Mouse (Mus musculus) intestine, embryonic 14.5 days (tissue): ENCODE measurements at regions not wholly inside any gene's neighbourhood (a gene's known extent, or its start where the extent isn't known, plus 50 kb on each side); places are given as distances from the start of the nearest gene placed in this dataset.
A peak's percentile ranks its signal among the peaks of the same experiment; 100 is the strongest.

ENCODE experiments used
- ATAC-seq: fragments of 200-750 bp; cut with Nextera tagmentation; replicated peaks from 2 replicates; pipeline ENCODE4 v1.8.0; 2017; ENCODE audit warnings: low read depth, moderate number of reproducible peaks, moderate TSS enrichment, moderate library complexity; ENCODE audit not compliant: low FRiP score, low TSS enrichment
- DNase-seq: peaks from one replicate; pipeline ENCODE4 v3.0.0-alpha.2; 2018; ENCODE audit warnings: low spot score
- H3K27ac ChIP-seq: fragments of 300-500 bp; sonication (generic); 2 replicates; pipeline ENCODE4 v1.5.1; 2014; ENCODE audit warnings: low read depth, mild to moderate bottlenecking, control low read depth
- H3K27me3 ChIP-seq: fragments of 300-500 bp; sonication (generic); replicated peaks from 2 replicates; pipeline ENCODE4 v1.6.1; 2014; ENCODE audit warnings: low read length, control low read depth; ENCODE audit not compliant: control insufficient read depth, insufficient read depth
- H3K36me3 ChIP-seq: fragments of 300-500 bp; sonication (generic); 2 replicates; pipeline ENCODE4 v1.6.1; 2014; ENCODE audit warnings: low read length, control low read depth; ENCODE audit not compliant: control insufficient read depth, insufficient read depth
- H3K4me1 ChIP-seq: fragments of 300-500 bp; sonication (generic); replicated peaks from 2 replicates; pipeline ENCODE4 v1.6.1; 2014; ENCODE audit warnings: low read length, control low read depth, mixed read lengths; ENCODE audit not compliant: control insufficient read depth, insufficient read depth
- H3K4me2 ChIP-seq: fragments of 300-500 bp; sonication (generic); 2 replicates; pipeline ENCODE4 v1.6.1; 2014; ENCODE audit warnings: low read length
- H3K4me3 ChIP-seq: fragments of 300-500 bp; sonication (generic); 2 replicates; pipeline ENCODE4 v1.5.1; 2014; ENCODE audit warnings: low read depth, low read length, control low read depth, mixed read lengths
- H3K9ac ChIP-seq: fragments of 300-500 bp; sonication (generic); 2 replicates; pipeline ENCODE4 v1.6.1; 2014; ENCODE audit warnings: mild to moderate bottlenecking, low read length
- H3K9me3 ChIP-seq: fragments of 300-500 bp; sonication (generic); 2 replicates; pipeline ENCODE4 v1.6.1; 2016; ENCODE audit warnings: low read length, control low read depth; ENCODE audit not compliant: control insufficient read depth
- WGBS: fragments of 180-500 bp; shearing (Covaris S2); extraction: QIAGEN DNeasy Blood & Tissue Kit; methylation state at CpG from one replicate; pipeline ENCODE4 v1.1.7; 2014; 5-methylcytosine and 5-hydroxymethylcytosine counted together

- WGBS, result 85% methylated on average over 10 of the region's 10 CpGs
These were observed 254.6 kb downstream of the Rybp start for GRCm38 (mm10) chr6:100032701-100033100.

GRCm38 (mm10) chr6:100030522-100030921 is 256.8 kb downstream of the Rybp start:
- Histone ChIP-seq H3K4me3 (no peak overlapping the region), H3K36me3 (no peaks in the 10 kb centered on the region), H3K27me3 (no peaks in the 10 kb centered on the region), H3K9me3 (no peaks in the 10 kb centered on the region), H3K27ac (no peak overlapping the region), H3K4me1 (no peaks in the 10 kb centered on the region), H3K4me2 (no peak overlapping the region), H3K9ac (no peak overlapping the region)
- WGBS, result 26% methylated on average over 2 of the region's 2 CpGs
- DNase-seq (no peak), ATAC-seq (no peak)

More at GRCm38 (mm10) chr6:100032701-100033100, 254.6 kb downstream of the Rybp start:
- H3K27ac ChIP-seq, result no peak overlapping the region
- no peaks in the 10 kb centered on the region for H3K36me3 ChIP-seq
- H3K4me2 ChIP-seq, result no peak overlapping the region
- no peak for ATAC-seq
- H3K4me1 ChIP-seq, result no peaks in the 10 kb centered on the region
- no peak overlapping the region for H3K9ac ChIP-seq
- DNase-seq, result no peak
- H3K4me3 ChIP-seq, result no peak overlapping the region
- H3K27me3 ChIP-seq, result no peaks in the 10 kb centered on the region
- no peaks in the 10 kb centered on the region for H3K9me3 ChIP-seq

- Histone ChIP-seq H3K9ac (no peak overlapping the region), H3K4me2 (no peak overlapping the region), H3K36me3 (no peaks in the 10 kb centered on the region), H3K27ac (no peak overlapping the region), H3K27me3 (no peaks in the 10 kb centered on the region), H3K4me3 (no peak overlapping the region), H3K9me3 (no peaks in the 10 kb centered on the region), H3K4me1 (no peaks in the 10 kb centered on the region)
- WGBS, result 63% methylated on average over 9 of the region's 9 CpGs
- DNase-seq (no peak), ATAC-seq (no peak)
These were observed 257.3 kb downstream of the Rybp start for GRCm38 (mm10) chr6:100030010-100030409.

GRCm38 (mm10) chr6:100027524-100027923 is 259.8 kb downstream of the Rybp start:
- Histone ChIP-seq H3K4me1 (no peaks in the 10 kb centered on the region), H3K4me3 (no peak overlapping the region), H3K4me2 (no peak overlapping the region), H3K27me3 (no peaks in the 10 kb centered on the region), H3K9me3 (no peaks in the 10 kb centered on the region), H3K27ac (no peak overlapping the region), H3K9ac (no peak overlapping the region), H3K36me3 (no peaks in the 10 kb centered on the region)
- ATAC-seq (no peak), DNase-seq (no peak)
- WGBS, result 61% methylated on average over 5 of the region's 5 CpGs

- Histone ChIP-seq H3K27ac (no peak overlapping the region), H3K4me1 (no peaks in the 10 kb centered on the region), H3K27me3 (no peaks in the 10 kb centered on the region), H3K36me3 (no peaks in the 10 kb centered on the region), H3K4me3 (no peak overlapping the region), H3K4me2 (no peak overlapping the region), H3K9ac (no peak overlapping the region), H3K9me3 (no peaks in the 10 kb centered on the region)
- WGBS, result 59% methylated on average over 5 of the region's 5 CpGs
- ATAC-seq, result no peak
- DNase-seq, result no peak
These were observed 261.7 kb downstream of the Rybp start for GRCm38 (mm10) chr6:100025531-100025951.

- Histone ChIP-seq H3K9me3 (no peaks in the 10 kb centered on the region), H3K27me3 (no peaks in the 10 kb centered on the region), H3K4me1 (no peaks in the 10 kb centered on the region), H3K36me3 (no peaks in the 10 kb centered on the region), H3K4me2 (no peak overlapping the region), H3K27ac (no peak overlapping the region), H3K9ac (no peak overlapping the region), H3K4me3 (no peak overlapping the region)
- no peak for DNase-seq
- 83% methylated on average over 7 of the region's 7 CpGs for WGBS
- no peak for ATAC-seq
These were observed 263.7 kb downstream of the Rybp start for GRCm38 (mm10) chr6:100023434-100024095.

- Histone ChIP-seq H3K4me2 (no peak overlapping the region), H3K9me3 (no peaks in the 10 kb centered on the region), H3K27ac (no peak overlapping the region), H3K4me1 (peaks cover 2% of the 10 kb centered on the region; the same call in 1 of the 2 replicates), H3K9ac (no peak overlapping the region), H3K36me3 (no peaks in the 10 kb centered on the region), H3K27me3 (no peaks in the 10 kb centered on the region), H3K4me3 (no peak overlapping the region)
- 74% methylated on average over 3 of the region's 3 CpGs for WGBS
- ATAC-seq, result no peak
- DNase-seq, result no peak
These were observed 268.3 kb downstream of the Rybp start for GRCm38 (mm10) chr6:100019016-100019415.

GRCm38 (mm10) chr6:100013949-100014348 is 273.3 kb downstream of the Rybp start:
- ATAC-seq (0 out of 2 replicates have a peak, but pooled peaks have one; percentile 49), DNase-seq (no peak)
- H3K36me3 ChIP-seq, result no peaks in the 10 kb centered on the region
- H3K9ac ChIP-seq, result no peak overlapping the region
- H3K4me2 ChIP-seq, result no peak overlapping the region
- H3K4me1 ChIP-seq, result peaks cover 19% of the 10 kb centered on the region
- WGBS, result 32% methylated on average over 6 of the region's 6 CpGs
- H3K9me3 ChIP-seq, result no peaks in the 10 kb centered on the region
- H3K4me3 ChIP-seq, result no peak overlapping the region
- H3K27ac ChIP-seq, result no peak overlapping the region
- H3K27me3 ChIP-seq, result no peaks in the 10 kb centered on the region

GRCm38 (mm10) chr6:100011520-100012062 is 275.7 kb downstream of the Rybp start:
- no peak overlapping the region for H3K4me3 ChIP-seq
- H3K27ac ChIP-seq, result no peak overlapping the region
- 5% methylated on average over 17 of the region's 17 CpGs for WGBS
- no peak overlapping the region for H3K9ac ChIP-seq
- ATAC-seq, result peak; percentile 76
- H3K9me3 ChIP-seq, result no peaks in the 10 kb centered on the region
- H3K4me2 ChIP-seq, result peak overlapping the region; percentile 38
- peak; percentile 71 for DNase-seq
- H3K36me3 ChIP-seq, result no peaks in the 10 kb centered on the region
- H3K27me3 ChIP-seq, result no peaks in the 10 kb centered on the region
- H3K4me1 ChIP-seq, result peaks cover 19% of the 10 kb centered on the region
